Mouse (Mus musculus): ENCODE measurements around the gene Tanc1.

Gene Tanc1

GRCm38 (mm10) chr2:59756137-59756753 is 144.4 kb downstream of the Tanc1 start:
- no peak for DNase-seq (ENCODE audit: low read depth, low spot score)

GRCm38 (mm10) chr2:59757015-59757414 is 145.2 kb downstream of the Tanc1 start:
- no peak for DNase-seq (ENCODE audit: low read depth, low spot score)

- DNase-seq (ENCODE audit: low read depth, low spot score) = no peak
These were observed 146.5 kb downstream of the Tanc1 start for GRCm38 (mm10) chr2:59758139-59758918.

- DNase-seq (ENCODE audit: low read depth, low spot score) = no peak
These were observed 148.9 kb downstream of the Tanc1 start for GRCm38 (mm10) chr2:59760731-59761130.

- no peak for DNase-seq (ENCODE audit: low read depth, low spot score)
These were observed 149.3 kb downstream of the Tanc1 start for GRCm38 (mm10) chr2:59761183-59761582.

GRCm38 (mm10) chr2:59762277-59762676 is 150.4 kb downstream of the Tanc1 start:
- no peak for DNase-seq (ENCODE audit: low read depth, low spot score)

GRCm38 (mm10) chr2:59765671-59766070 is 153.8 kb downstream of the Tanc1 start:
- DNase-seq (ENCODE audit: low read depth, low spot score) = no peak

GRCm38 (mm10) chr2:59767893-59768292 is 156.1 kb downstream of the Tanc1 start:
- no peak for DNase-seq (ENCODE audit: low read depth, low spot score)

- peak; percentile 79 for DNase-seq (ENCODE audit: low read depth, low spot score)
These were observed 157.0 kb downstream of the Tanc1 start for GRCm38 (mm10) chr2:59768661-59769384.

GRCm38 (mm10) chr2:59769385-59769735 is 157.5 kb downstream of the Tanc1 start:
- no peak for DNase-seq (ENCODE audit: low read depth, low spot score)

- DNase-seq (ENCODE audit: low read depth, low spot score) = no peak
These were observed 159.9 kb downstream of the Tanc1 start for GRCm38 (mm10) chr2:59771708-59772107.

- peak; percentile 10 for DNase-seq (ENCODE audit: low read depth, low spot score)
These were observed 160.4 kb downstream of the Tanc1 start for GRCm38 (mm10) chr2:59772261-59772683.

GRCm38 (mm10) chr2:59774374-59774773 is 162.5 kb downstream of the Tanc1 start:
- no peak for DNase-seq (ENCODE audit: low read depth, low spot score)

- no peak for DNase-seq (ENCODE audit: low read depth, low spot score)
These were observed 163.3 kb downstream of the Tanc1 start for GRCm38 (mm10) chr2:59775148-59775547.

GRCm38 (mm10) chr2:59775820-59776219 is 164.0 kb downstream of the Tanc1 start:
- no peak for DNase-seq (ENCODE audit: low read depth, low spot score)

GRCm38 (mm10) chr2:59779355-59779754 is 167.5 kb downstream of the Tanc1 start:
- no peak for DNase-seq (ENCODE audit: low read depth, low spot score)

GRCm38 (mm10) chr2:59780240-59780639 is 168.4 kb downstream of the Tanc1 start:
- no peak for DNase-seq (ENCODE audit: low read depth, low spot score)

GRCm38 (mm10) chr2:59783055-59783831 is 171.4 kb downstream of the Tanc1 start:
- no peak for DNase-seq (ENCODE audit: low read depth, low spot score)

- no peak for DNase-seq (ENCODE audit: low read depth, low spot score)
These were observed 172.2 kb downstream of the Tanc1 start for GRCm38 (mm10) chr2:59783832-59784627.

GRCm38 (mm10) chr2:59784628-59784883 is 172.7 kb downstream of the Tanc1 start:
- DNase-seq (ENCODE audit: low read depth, low spot score) = no peak

GRCm38 (mm10) chr2:59785597-59785996 is 173.8 kb downstream of the Tanc1 start:
- DNase-seq (ENCODE audit: low read depth, low spot score) = no peak
